Mouse (Mus musculus) cerebellum, adult 9-10 months (tissue): ENCODE measurements around the gene Dtnb.
A peak's percentile ranks its signal among the peaks of the same experiment; 100 is the strongest.

Source experiments
- DNase-seq: peaks from one replicate; pipeline ENCODE4 v3.0.0; 2022

The Dtnb gene

GRCm38 (mm10) chr12:3738741-3739529 lies 166.8 kb downstream of the Dtnb start:
- no peak for DNase-seq

- DNase-seq = no peak
Observed at GRCm38 (mm10) chr12:3739749-3740704, 167.8 kb downstream of the Dtnb start.

GRCm38 (mm10) chr12:3740705-3741081 lies 168.5 kb downstream of the Dtnb start:
- no peak for DNase-seq

GRCm38 (mm10) chr12:3745432-3746105 lies 173.4 kb downstream of the Dtnb start:
- no peak for DNase-seq

GRCm38 (mm10) chr12:3746369-3746768 lies 174.2 kb downstream of the Dtnb start:
- no peak for DNase-seq

- no peak for DNase-seq
Observed at GRCm38 (mm10) chr12:3747583-3747982, 175.4 kb downstream of the Dtnb start.

GRCm38 (mm10) chr12:3755522-3755921 lies 183.3 kb downstream of the Dtnb start:
- DNase-seq = no peak

GRCm38 (mm10) chr12:3756216-3756615 lies 184.0 kb downstream of the Dtnb start:
- no peak for DNase-seq

GRCm38 (mm10) chr12:3758127-3758526 lies 185.9 kb downstream of the Dtnb start:
- DNase-seq = no peak

- no peak for DNase-seq
Observed at GRCm38 (mm10) chr12:3759419-3759818, 187.2 kb downstream of the Dtnb start.

GRCm38 (mm10) chr12:3760876-3761590 lies 188.9 kb downstream of the Dtnb start:
- peak; percentile 70 for DNase-seq

- peak; percentile 97 for DNase-seq
Observed at GRCm38 (mm10) chr12:3761591-3762295, 189.6 kb downstream of the Dtnb start.

GRCm38 (mm10) chr12:3764191-3764804 lies 192.1 kb downstream of the Dtnb start:
- DNase-seq = peak; percentile 48

GRCm38 (mm10) chr12:3767360-3767759 lies 195.2 kb downstream of the Dtnb start:
- DNase-seq = no peak

GRCm38 (mm10) chr12:3768391-3768790 lies 196.2 kb downstream of the Dtnb start:
- no peak for DNase-seq

GRCm38 (mm10) chr12:3770546-3770945 lies 198.4 kb downstream of the Dtnb start:
- no peak for DNase-seq

- DNase-seq = no peak
Observed at GRCm38 (mm10) chr12:3771080-3771479, 198.9 kb downstream of the Dtnb start.

- no peak for DNase-seq
Observed at GRCm38 (mm10) chr12:3773643-3774042, 201.5 kb downstream of the Dtnb start.

GRCm38 (mm10) chr12:3776015-3776414 lies 203.8 kb downstream of the Dtnb start:
- DNase-seq = no peak

- no peak for DNase-seq
Observed at GRCm38 (mm10) chr12:3777682-3778081, 205.5 kb downstream of the Dtnb start.

- no peak for DNase-seq
Observed at GRCm38 (mm10) chr12:3778286-3778685, 206.1 kb downstream of the Dtnb start.
